Mouse (Mus musculus) frontal cortex, adult (tissue): ENCODE measurements around the gene Ceacam20.
A peak's percentile ranks its signal among the peaks of the same experiment; 100 is the strongest.
"Not testable (repeated sequence)": the region's sequence is repeated elsewhere in the genome, so short reads cannot be mapped to it uniquely, and the experiment has no call there.

Source experiments
- ATAC-seq: cut with Nextera tagmentation; 2 replicates; pipeline ENCODE4 v1.9.2; 2017; ENCODE audit warnings: mild to moderate bottlenecking, moderate library complexity, mixed read lengths; ENCODE audit not compliant: low TSS enrichment

Gene Ceacam20

GRCm38 (mm10) chr7:19948956-19949355 lies 16.3 kb upstream of the Ceacam20 start:
- no peak for ATAC-seq

DNA sequence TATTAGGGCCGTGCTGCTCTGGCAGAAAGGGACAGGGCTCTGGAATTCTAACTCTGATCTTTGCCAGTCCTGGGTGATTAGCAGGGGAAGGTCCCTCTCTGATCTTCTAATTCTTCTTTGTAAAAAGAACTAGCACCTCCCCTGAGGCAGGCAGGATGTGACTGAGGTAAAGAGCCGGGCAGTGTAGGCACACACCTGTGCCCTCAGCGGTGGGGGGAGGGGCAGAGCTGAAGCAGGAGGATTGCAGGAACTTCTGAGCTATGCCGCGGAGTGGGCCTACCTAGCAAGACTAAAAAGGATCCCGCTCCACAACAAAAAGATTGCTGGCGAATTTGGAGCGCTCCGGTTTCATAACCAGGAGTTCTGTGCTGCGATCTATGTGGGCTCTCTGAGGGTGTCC lies 15.2 kb upstream of the Ceacam20 start:
- no peak for ATAC-seq

DNA sequence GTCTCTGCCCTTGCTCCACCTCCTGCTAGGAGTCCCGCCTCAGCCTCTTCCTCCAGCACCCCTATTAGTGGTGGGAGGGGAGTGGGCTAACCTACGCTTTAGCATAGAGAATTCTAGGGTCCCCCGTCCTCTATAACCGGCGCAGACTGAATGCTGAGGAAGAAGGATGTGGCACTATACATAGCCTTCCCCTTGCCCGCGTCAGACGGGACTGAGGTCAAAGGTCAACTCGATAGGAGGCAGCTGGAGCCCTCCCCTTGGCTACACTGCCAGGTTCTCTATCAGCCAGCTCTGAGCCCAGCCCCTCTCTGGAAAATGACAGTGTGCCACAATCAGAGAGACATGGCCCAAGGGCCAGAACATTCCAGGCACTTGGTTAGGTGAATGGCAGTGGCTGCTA lies 14.6 kb upstream of the Ceacam20 start, which contains the start of gene Igsf23:
Gene Igsf23 (minus strand): TSS at position 168 of the 400 bp plus-strand sequence.
- ATAC-seq, result no peak

DNA sequence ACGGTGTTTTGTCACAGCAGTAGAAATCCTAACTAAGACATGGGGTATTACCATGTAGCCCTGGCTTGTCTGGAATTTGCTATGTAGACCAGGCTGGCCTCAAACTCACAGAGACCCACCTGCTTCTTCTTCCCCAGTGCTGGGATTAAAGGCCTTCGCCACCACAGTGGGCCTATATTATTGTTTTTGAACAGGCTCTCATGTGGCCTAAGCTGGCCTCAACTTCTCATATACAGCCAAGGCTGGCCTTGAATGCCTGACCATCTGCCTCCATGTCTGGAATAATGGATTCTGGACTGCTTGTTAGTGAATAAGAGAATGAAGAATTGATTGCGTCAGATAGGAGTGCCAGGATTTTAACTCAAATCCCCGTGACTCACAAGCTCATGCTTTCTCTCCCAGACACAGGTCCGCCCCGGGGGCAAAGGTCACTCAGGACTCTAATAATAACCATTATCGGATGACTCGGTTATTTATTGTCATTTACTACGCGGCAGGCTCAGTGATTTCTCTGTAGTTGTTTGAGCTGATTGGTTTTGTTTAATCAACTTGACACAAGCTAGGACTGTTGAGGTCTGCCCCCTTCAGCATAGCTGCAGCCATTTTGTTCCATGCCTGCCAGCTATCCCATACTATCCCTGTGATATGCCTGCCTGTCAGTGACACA lies 12.8 kb upstream of the Ceacam20 start:
- ATAC-seq, result no peak

- ATAC-seq, result no peak
These were observed 12.2 kb upstream of the Ceacam20 start for GRCm38 (mm10) chr7:19953054-19953453.

DNA sequence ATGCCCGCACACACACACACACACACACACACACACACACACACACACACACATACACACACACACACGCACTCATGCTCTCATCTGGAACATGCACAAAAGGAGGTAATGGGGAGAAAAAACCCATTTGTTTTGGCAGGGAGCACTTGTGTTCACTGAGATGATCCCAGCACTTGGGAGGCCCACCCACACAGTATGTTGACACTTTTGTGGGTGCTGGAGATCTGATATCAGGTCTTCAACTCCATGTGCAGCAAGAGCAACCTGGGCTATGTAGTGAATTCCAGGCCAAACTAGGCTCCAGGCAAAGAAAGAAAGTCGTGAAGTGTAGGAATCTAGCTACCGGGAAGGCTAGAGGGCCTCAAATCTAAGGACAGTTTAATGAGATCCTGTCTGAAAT lies 9.4 kb upstream of the Ceacam20 start:
- ATAC-seq, result no peak

DNA sequence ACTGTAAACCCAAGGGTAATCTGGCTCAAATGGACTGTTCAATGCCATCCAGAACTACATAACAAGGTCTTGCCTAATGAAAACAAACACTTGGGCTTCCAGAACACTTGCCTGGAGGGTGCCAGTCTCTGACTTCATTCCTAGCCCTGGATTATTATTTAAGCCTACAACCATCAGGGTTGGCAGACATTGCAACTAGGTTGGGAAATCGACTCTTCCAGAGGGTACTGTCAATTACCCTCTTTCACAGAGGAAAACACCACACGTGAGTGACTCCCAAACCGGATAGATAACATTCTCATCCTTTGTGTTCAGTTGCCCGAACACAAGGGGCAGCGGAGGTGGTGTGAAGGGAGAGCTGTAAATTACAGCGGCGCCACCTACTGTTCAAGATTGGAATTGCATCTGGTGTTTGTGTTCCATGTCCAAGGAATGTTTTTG lies 8.9 kb upstream of the Ceacam20 start:
- peak; percentile 69; the same call in 1 of the 2 replicates for ATAC-seq

GRCm38 (mm10) chr7:19962423-19962822 lies 2.8 kb upstream of the Ceacam20 start:
- ATAC-seq, result no peak

- ATAC-seq, result no peak
These were observed 3.9 kb downstream of the Ceacam20 start for GRCm38 (mm10) chr7:19969106-19969505.

DNA sequence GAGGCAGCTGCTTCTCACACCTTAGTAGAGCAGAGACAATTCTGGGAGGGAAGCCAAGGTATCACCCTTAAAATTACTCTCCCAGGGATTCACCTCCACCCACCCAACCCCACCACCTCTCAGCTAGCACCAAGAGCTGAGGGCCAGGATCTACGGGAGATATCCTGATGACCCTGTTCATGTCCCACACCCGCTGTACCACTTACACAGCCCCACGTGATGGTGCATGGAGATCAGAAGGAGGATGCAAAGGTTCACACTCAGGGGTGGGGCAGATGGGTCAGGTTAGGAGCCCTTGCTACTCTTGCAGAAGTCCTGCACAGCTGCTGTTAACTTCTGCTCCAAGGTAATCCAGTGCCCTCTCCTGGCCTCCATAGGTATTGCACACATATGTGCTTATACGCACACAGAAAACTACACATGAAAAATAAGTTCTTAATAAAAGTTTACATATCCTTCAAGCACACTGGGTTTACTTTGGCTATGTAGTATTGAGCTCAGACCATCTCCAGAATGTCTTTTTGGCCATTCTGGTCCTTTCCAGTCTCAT lies 4.4 kb downstream of the Ceacam20 start:
- ATAC-seq, result no peak

GRCm38 (mm10) chr7:19970196-19970595 lies 5.0 kb downstream of the Ceacam20 start:
- no peak for ATAC-seq

GRCm38 (mm10) chr7:19971516-19971915 lies 6.3 kb downstream of the Ceacam20 start:
- no peak for ATAC-seq

DNA sequence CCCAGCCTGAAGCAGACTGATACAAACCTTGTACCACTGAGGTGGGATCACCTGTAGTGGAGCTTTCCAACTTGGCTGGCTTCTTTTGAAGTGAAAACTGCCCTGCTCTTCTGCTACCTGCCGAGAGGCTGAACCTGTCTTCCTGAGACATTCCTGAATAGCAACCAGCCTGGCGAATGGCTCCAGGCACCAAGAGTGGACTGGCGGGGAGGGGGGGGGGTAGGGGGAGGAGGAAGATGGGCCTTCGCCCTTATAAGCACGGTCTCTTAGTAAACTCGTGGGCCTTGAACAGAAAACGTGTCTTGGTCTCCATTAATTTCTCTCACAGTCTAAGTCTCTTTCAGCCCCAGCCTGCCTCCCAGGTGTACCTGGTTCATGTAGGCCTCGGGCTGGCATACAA lies 26.0 kb downstream of the Ceacam20 start, which contains the start of gene Nlrp9b:
Gene Nlrp9b (plus strand): TSS at position 301 of the 400 bp plus-strand sequence.
- ATAC-seq, result not testable (repeated sequence)

GRCm38 (mm10) chr7:19996721-19997120 lies 31.5 kb downstream of the Ceacam20 start:
- not testable (repeated sequence) for ATAC-seq

GRCm38 (mm10) chr7:20009987-20010386 lies 44.8 kb downstream of the Ceacam20 start:
- no peak for ATAC-seq
